Mouse (Mus musculus) C2C12 (cell line): Measurements from ENCODE around the gene Gm9821.

Experiments
- CTCF ChIP-seq: IDR thresholded peaks from one replicate; pipeline ENCODE4 v1.5.1; 2011; ENCODE audit not compliant: control insufficient read depth, insufficient read depth, insufficient read length
- FOSL1 ChIP-seq: IDR thresholded peaks from one replicate; pipeline ENCODE4 v1.8.0; 2011; ENCODE audit warnings: mild to moderate bottlenecking, low read length; ENCODE audit not compliant: poor library complexity, insufficient read depth, severe bottlenecking
- MYOG ChIP-seq: IDR thresholded peaks from one replicate; pipeline ENCODE4 v1.6.1; 2011; ENCODE audit not compliant: control insufficient read depth, insufficient read length; ENCODE audit errors: extremely low read depth

DNA sequence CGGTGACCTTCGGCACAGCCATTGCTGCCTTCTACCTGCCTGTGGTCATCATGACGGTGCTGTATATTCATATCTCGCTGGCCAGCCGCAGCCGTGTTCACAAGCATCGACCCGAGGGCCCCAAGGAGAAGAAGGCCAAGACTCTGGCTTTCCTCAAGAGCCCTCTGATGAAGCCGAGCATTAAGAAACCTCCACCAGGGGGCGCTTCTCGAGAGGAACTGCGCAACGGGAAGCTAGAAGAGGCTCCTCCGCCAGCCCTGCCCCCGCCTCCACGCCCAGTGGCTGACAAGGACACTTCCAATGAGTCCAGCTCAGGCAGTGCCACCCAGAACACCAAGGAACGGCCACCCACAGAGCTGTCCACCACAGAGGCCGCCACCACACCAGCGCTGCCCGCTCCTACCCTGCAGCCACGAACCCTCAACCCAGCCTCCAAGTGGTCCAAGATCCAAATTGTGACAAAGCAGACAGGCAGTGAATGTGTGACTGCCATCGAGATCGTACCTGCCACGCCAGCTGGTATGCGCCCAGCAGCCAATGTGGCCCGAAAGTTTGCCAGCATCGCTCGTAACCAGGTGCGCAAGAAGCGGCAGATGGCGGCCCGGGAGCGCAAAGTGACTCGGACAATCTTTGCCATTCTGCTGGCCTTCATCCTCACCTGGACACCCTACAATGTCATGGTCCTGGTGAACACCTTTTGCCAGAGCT is 17.5 kb upstream of the Gm9821 start:
- no peak for TF ChIP-seq CTCF
- no peak for TF ChIP-seq MYOG
- no peak for TF ChIP-seq FOSL1
